Mouse (Mus musculus) lung, postnatal 0 days (tissue): ENCODE measurements around the gene Rnf185. TPM values are rescaled to one million over a fixed set of nuclear protein-coding genes. Genes with fewer than 3 reads are reported as not detected.

ENCODE experiments used
- ATAC-seq: fragments of 200-750 bp; cut with Nextera tagmentation; 2 replicates; pipeline ENCODE4 v1.8.0; 2017; ENCODE audit warnings: moderate library complexity
- DNase-seq: peaks from one replicate; pipeline ENCODE4 v3.0.0-alpha.2; 2016; ENCODE audit warnings: low spot score
- H3K27ac ChIP-seq: fragments of 300-500 bp; sonication (generic); 2 replicates; pipeline ENCODE4 v1.5.1; 2014; ENCODE audit warnings: antibody characterized with exemption, mild to moderate bottlenecking, low read length, mixed read lengths
- H3K27me3 ChIP-seq: fragments of 300-500 bp; sonication (generic); replicated peaks from 2 replicates; pipeline ENCODE4 v1.6.1; 2014; ENCODE audit warnings: low read length, mixed read lengths; ENCODE audit not compliant: insufficient read depth
- H3K36me3 ChIP-seq: fragments of 300-500 bp; sonication (generic); 2 replicates; pipeline ENCODE4 v1.6.1; 2014; ENCODE audit warnings: low read length, mixed read lengths; ENCODE audit not compliant: insufficient read depth
- H3K4me1 ChIP-seq: fragments of 300-500 bp; sonication (generic); 2 replicates; pipeline ENCODE4 v1.6.1; 2014; ENCODE audit warnings: antibody characterized with exemption, low read depth, low read length, mixed read lengths; ENCODE audit not compliant: insufficient read depth
- H3K4me2 ChIP-seq: fragments of 300-500 bp; sonication (generic); replicated peaks from 2 replicates; pipeline ENCODE4 v1.6.1; 2014; ENCODE audit warnings: low read depth, mild to moderate bottlenecking, low read length, moderate library complexity, mixed read lengths
- H3K4me3 ChIP-seq: fragments of 300-500 bp; sonication (generic); 2 replicates; pipeline ENCODE4 v1.5.1; 2014; ENCODE audit warnings: low read depth, low read length
- H3K9ac ChIP-seq: fragments of 300-500 bp; sonication (generic); replicated peaks from 2 replicates; pipeline ENCODE4 v1.6.1; 2014; ENCODE audit warnings: low read depth, mild to moderate bottlenecking
- H3K9me3 ChIP-seq: fragments of 300-500 bp; sonication (generic); 2 replicates; pipeline ENCODE4 v1.6.1; 2016; ENCODE audit warnings: low read length, mixed read lengths
- CTCF ChIP-seq: IDR thresholded peaks from 2 replicates; pipeline ENCODE4 v1.5.1; 2016; ENCODE audit warnings: antibody characterized with exemption, mild to moderate bottlenecking
- EP300 ChIP-seq: IDR thresholded peaks from 2 replicates; pipeline ENCODE4 v1.6.1; 2016; ENCODE audit warnings: antibody characterized with exemption, mild to moderate bottlenecking, control low read depth
- WGBS: fragments of 180-500 bp; shearing (Covaris S2); extraction: QIAGEN DNeasy Blood & Tissue Kit; methylation state at CpG from one replicate; pipeline ENCODE4 v1.1.7; 2014; 5-methylcytosine and 5-hydroxymethylcytosine counted together
- polyA plus RNA-seq: library from polyadenylated mRNA; unstranded; fragments of >200 nt; fragmentation: Nextera tagmentation; extraction: Ambion mirVana; gene quantifications from 2 replicates; pipeline ENCODE4 v1.2.1, GENCODE M21; 2015

The Rnf185 gene
- polyA plus RNA-seq, 1 experiment from 2014 or later = 24.3 TPM

DNA sequence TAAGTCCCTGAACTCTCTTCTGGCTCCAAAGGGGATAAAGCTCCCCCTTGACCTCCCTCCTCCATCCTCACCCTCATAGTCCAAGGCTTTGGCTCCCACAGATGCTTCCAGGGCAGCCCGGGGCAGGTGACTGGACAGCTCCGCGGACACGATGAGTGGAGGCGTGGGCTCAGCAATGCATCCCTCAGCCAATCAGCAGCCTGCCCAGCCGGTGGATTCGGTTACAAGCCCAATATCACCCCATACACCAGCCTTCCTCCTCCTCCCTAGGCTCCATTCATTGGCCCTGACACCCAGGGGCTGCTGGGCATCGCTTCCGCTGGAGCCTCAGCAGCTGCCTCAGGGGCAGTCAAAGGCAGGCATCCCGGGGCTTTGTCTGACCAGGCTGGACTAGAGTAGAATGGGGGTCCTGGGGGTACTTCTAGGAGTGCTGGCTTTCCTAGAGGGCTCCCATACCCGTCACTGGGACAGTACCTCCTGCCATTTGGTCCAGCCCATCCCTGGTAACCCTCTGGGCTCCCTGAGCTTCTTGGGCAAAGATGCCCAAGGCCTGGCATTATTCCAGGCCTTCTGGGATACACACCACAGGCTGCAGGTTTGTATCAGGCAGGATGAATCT lies 35.9 kb upstream of the Rnf185 start, which contains the start of gene Pla2g3:
Gene Pla2g3 (plus strand): TSS at position 333 of the 619 bp plus-strand sequence.
- no peak for DNase-seq
- Histone ChIP-seq H3K4me1 (no peaks in the 10 kb centered on the region), H3K9me3 (no peaks in the 10 kb centered on the region), H3K9ac (no peak within 1 kb of the TSS), H3K27ac (no peak within 1 kb of the TSS), H3K4me2 (no peak within 1 kb of the TSS), H3K4me3 (no peak within 1 kb of the TSS), H3K27me3 (no peaks in the 10 kb centered on the region), H3K36me3 (no peaks in the 10 kb centered on the region)
- ATAC-seq = 0 out of 2 replicates have a peak, but pooled peaks have one; percentile 25
- TF ChIP-seq CTCF = no peak
- TF ChIP-seq EP300 = no peak
- WGBS = 19% methylated on average over 11 of the region's 11 CpGs

DNA sequence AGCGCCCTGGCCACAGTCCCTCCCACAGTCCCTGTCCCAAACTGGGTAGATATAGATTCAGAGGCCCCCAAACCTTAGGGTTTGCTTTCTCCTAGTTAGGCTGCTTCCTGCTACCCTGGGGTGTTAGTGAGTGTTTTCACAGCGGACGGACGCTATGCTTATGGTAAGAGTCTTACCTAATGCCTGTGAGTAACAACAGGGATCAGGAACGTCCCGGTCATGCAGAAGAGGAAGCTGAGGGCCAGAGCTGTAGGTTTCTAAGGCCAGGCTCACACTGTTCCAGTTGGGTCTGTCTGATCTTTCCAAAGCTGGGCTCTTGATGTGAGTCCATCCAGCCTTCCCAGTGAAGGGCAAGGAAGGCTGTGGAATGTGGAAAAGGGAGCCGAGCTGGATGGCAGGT lies 34.2 kb upstream of the Rnf185 start:
- Histone ChIP-seq H3K27ac (no peak overlapping the region), H3K27me3 (no peaks in the 10 kb centered on the region), H3K4me3 (no peak overlapping the region), H3K9ac (no peak overlapping the region), H3K4me1 (no peaks in the 10 kb centered on the region), H3K4me2 (no peak overlapping the region), H3K36me3 (no peaks in the 10 kb centered on the region), H3K9me3 (no peaks in the 10 kb centered on the region)
- WGBS = 48% methylated on average over 7 of the region's 7 CpGs
- DNase-seq = peak; percentile 21
- TF ChIP-seq EP300 (no peak), CTCF (no peak)
- ATAC-seq = 0 out of 2 replicates have a peak, but pooled peaks have one; percentile 43

DNA sequence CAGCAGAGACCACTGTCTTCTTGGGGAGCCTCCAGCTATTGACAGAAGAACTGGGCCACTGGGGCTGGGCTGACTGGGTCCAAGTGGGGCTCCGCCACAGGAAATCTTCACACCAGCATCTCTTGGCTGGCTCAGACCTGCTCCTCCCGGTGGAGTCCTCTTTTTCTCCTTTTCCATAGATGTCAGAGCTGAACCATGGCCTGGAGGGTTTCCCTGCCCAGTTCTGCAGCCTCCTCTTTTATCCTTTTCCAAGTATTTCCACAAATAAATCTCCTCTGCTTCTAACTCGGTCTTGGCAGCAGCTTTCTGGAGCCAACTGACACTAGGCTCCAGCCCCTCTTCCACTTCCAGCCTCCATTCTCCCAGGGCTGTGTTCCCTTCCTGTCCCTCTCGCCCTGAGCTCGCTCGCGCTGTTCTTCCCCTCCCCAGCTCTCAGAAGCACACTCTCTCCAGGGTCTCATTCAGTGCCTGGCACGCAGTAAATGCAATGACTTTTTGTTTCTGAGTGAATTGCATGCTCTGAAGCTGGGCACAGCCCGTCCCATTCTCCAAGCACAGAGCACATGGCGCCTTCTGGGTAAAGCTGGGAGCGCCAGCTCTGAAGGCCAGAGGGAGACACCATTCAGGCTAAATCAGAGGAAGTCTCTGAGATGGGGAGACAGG lies 31.9 kb upstream of the Rnf185 start:
- Histone ChIP-seq H3K27me3 (no peaks in the 10 kb centered on the region), H3K4me3 (no peak overlapping the region), H3K27ac (no peak overlapping the region), H3K4me1 (no peaks in the 10 kb centered on the region), H3K9ac (no peak overlapping the region), H3K36me3 (no peaks in the 10 kb centered on the region), H3K4me2 (no peak overlapping the region), H3K9me3 (no peaks in the 10 kb centered on the region)
- no peak for DNase-seq
- TF ChIP-seq CTCF = no peak
- no peak for TF ChIP-seq EP300
- no peak for ATAC-seq
- WGBS = 42% methylated on average over 11 of the region's 11 CpGs

DNA sequence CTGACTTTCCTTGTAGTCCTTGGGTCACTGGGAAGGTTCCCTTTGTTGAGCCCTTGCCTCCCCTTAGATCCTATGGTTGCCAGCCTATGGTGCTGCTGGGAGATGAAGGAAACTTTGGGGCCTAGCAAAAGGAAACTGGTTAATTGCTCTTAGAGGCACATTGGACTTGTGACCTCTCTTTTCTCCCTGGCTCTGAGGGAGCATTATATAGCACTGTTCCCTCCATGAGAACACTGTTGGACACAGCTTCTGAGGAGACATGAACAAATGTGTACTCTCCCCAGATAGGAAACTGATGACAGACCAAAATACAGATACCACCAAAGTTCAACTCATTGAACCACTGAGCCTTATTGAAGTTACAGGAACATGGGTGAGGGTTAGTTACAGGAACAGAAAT lies 23.3 kb upstream of the Rnf185 start:
- no peak overlapping the region for H3K4me2 ChIP-seq
- DNase-seq (no peak), ATAC-seq (no peak)
- no peaks in the 10 kb centered on the region for H3K36me3 ChIP-seq
- TF ChIP-seq CTCF (no peak), EP300 (no peak)
- no peak overlapping the region for H3K27ac ChIP-seq
- no peak overlapping the region for H3K9ac ChIP-seq
- no peak overlapping the region for H3K4me3 ChIP-seq
- no peaks in the 10 kb centered on the region for H3K4me1 ChIP-seq
- no peaks in the 10 kb centered on the region for H3K9me3 ChIP-seq
- no peaks in the 10 kb centered on the region for H3K27me3 ChIP-seq

DNA sequence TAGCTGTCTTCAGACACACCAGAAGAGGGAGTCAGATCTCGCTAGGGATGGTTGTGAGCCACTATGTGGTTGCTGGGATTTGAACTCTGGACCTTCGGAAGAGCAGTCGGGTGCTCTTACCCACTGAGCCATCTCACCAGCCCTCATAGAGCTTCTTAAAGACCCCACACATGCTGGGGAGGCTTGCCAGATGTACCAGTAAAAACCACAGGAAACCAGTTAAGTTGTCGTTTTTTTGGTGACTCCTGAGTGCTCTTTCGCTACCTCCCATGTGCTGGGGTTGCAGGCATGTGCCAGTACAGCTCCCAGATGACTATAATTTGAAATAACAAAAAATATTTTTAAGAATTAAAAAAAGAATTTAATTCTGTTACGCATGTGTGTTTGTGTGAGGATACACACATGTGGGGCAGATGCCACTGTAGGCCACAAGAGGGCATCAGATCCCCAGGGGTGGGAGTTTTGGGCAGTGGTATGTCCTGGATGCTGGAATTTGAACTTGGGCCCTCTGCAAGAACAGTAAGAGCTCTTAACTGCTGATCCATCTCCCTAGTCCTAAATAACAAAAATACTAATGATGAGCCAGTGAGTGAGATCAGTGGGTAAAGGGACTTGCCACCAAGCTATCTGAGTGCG lies 22.4 kb upstream of the Rnf185 start:
- WGBS = 88% methylated on average over 7 of the region's 7 CpGs
- TF ChIP-seq CTCF (peak; percentile 69), EP300 (no peak)
- no peak overlapping the region for H3K27ac ChIP-seq

DNA sequence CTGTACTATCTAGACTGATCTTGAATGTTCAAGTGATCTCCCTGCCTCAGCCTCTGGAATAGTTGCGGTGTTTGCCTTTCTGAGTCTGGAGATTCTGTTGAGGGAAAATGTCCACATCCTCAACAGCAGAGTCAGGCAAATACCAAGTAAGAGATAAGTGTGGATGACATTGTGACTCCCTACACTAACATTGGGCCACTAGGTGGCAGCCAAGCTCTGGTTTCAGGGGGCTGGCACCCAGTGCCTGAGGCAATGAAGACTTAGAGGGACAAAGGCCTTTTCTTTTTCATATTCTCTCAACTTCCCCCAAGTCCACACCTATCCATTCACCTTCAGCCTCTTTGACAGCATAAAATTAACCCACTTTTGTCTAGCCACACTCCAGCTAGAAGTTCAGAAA lies 20.3 kb upstream of the Rnf185 start:
- TF ChIP-seq EP300 (no peak), CTCF (peak; percentile 96)
- H3K9ac ChIP-seq = no peak overlapping the region
- ATAC-seq = peak; percentile 80
- no peak overlapping the region for H3K4me2 ChIP-seq
- DNase-seq = peak; percentile 92
- no peak overlapping the region for H3K4me3 ChIP-seq
- H3K9me3 ChIP-seq = no peaks in the 10 kb centered on the region
- WGBS = 26% methylated on average over 1 of the region's 1 CpGs
- H3K27me3 ChIP-seq = no peaks in the 10 kb centered on the region
- no peaks in the 10 kb centered on the region for H3K36me3 ChIP-seq
- peaks cover 8% of the 10 kb centered on the region; the same call in 1 of the 2 replicates for H3K4me1 ChIP-seq
- no peak overlapping the region for H3K27ac ChIP-seq

More for the DNA sequence above, 22.4 kb upstream of the Rnf185 start:
- Histone ChIP-seq H3K4me2 (no peak overlapping the region), H3K36me3 (no peaks in the 10 kb centered on the region), H3K9me3 (no peaks in the 10 kb centered on the region), H3K4me3 (no peak overlapping the region), H3K27me3 (no peaks in the 10 kb centered on the region), H3K9ac (no peak overlapping the region), H3K4me1 (no peaks in the 10 kb centered on the region)
- DNase-seq (no peak), ATAC-seq (no peak)
